Mouse (Mus musculus): ENCODE data around the gene Gata2.
"Not testable (repeated sequence)": the region's sequence is repeated elsewhere in the genome, so short reads cannot be mapped to it uniquely, and the experiment has no call there.

Gata2 gene

GRCm38 (mm10) chr6:88193433-88194052, at the start of gene Gata2:
TSS of gene Gata2 (plus strand) at chr6:88193891.
- DNase-seq: no peak

DNA sequence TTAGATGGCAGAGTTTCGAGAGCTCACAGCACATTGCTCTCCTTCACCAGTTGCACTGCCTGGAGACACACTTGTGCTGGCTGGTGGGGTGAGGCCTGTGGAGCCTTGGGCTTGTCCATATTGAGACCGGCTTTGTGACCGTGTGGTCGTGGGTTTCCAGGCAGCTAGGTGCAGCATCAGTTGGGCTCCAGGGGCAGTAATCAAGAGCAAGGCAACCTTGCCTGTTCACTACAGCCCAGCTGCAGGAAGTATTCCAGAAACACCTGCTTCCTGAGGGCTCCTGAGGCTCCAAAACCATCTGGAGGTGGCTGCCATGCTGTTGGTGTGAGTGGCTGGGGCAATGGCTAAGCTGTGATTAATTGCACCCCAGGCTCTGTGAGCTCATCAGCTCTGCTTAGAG, 47.9 kb upstream of the Gata2 start:
- DNase-seq: no peak

DNA sequence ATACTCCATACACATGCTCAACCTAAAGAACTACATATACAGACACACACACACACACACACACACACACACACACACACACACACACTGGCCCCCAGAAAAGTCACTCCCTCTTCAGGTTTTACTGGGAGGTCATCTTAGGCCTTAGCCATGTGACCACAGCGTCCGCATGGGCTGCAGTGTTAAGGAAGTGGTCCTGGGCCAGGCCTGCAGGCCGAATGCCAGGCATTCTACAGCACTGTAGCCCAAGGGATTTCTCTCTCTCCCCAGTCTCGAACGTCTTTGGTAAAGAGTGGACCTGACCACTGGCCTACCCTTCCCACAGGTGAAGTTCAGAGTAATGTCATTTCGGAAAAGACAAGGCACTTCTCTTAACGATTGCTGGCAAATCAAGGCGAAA, 47.1 kb upstream of the Gata2 start:
- DNase-seq: no peak

DNA sequence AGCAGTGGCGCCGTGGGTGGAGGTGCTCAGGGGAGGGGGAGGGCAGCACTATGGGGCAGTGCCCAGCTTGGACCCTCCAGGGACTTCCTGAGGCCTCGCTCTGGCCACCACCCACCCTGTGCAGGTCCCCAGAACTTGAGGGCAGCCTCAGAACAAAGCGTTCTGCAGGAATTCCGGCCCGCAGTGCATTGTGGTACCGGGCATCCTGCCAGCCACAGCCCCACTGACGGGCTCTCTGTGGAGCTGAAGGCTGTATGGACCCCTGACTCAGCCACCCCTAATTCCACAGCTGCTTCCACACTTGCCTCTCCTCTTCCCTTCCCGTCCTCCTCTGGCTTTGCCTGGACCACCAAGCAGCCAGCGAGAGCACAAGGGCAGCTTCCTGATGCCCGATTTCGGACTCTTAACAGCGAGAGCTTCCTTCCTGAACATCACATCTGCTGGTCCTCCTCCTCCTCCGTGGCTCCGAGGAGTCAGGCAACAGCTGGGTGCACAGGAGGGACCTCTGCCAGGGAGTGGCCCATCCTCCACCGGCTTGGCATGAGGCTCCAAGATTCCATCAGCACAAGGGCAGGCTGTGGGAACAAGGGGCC, 46.2 kb upstream of the Gata2 start:
- DNase-seq: no peak

- DNase-seq: no peak
Measured at GRCm38 (mm10) chr6:88151335-88151734, 42.4 kb upstream of the Gata2 start.

DNA sequence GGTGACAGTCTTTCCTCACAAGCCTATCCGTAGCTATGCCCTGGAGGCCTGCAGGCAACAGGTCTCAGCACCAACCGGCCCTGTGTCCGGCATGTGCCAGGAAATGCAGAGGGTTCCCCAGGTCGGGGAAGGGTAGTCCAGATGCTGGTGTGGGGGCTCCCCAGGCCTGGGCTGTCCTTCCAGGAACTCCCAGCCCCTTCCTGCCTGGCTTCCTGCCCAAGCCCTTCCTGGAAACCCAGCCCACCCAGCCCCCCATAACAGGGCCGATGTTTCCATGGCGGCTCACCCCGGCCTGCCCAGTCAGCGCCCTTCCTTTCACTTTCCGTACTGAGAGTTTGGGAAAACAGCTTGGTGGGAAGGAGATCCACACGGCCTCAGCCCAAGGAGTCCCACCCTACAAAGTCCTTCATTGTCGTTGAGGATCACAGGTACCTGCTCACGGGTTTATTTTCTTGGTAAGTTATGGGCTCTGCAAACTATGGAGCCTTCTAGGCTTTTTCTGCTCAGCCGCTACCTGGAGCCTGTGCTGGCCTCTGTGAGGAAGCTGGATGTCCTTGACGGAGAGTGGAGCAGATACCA, 41.5 kb upstream of the Gata2 start:
- DNase-seq: no peak

- no peak for DNase-seq
Measured at GRCm38 (mm10) chr6:88152979-88153378, 40.7 kb upstream of the Gata2 start.

GRCm38 (mm10) chr6:88155614-88156013, 38.1 kb upstream of the Gata2 start:
- not testable (repeated sequence) for DNase-seq

- no peak for DNase-seq
Measured at GRCm38 (mm10) chr6:88158790-88159189, 34.9 kb upstream of the Gata2 start.

DNA sequence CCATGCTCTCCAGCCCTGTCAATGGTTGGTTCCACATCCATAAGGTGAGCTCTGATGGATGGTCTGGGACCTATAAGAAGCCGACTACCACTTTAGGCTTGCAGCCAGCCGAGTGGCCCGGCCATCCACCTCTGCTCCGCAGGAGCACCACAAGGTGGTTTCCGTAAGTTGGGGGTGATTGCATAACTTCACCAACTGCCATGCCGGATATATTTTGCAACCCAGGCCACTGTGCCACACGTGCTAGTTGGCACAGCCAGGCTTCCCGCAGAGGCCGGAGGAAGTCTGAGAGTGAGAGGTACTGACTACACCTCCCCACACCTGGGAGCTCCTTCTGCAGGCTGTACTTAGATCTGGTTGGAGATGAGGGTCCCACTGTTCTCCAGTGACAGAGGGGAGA, 27.6 kb upstream of the Gata2 start:
- DNase-seq: no peak

- no peak for DNase-seq
Measured at GRCm38 (mm10) chr6:88174191-88174590, 19.5 kb upstream of the Gata2 start.

DNA sequence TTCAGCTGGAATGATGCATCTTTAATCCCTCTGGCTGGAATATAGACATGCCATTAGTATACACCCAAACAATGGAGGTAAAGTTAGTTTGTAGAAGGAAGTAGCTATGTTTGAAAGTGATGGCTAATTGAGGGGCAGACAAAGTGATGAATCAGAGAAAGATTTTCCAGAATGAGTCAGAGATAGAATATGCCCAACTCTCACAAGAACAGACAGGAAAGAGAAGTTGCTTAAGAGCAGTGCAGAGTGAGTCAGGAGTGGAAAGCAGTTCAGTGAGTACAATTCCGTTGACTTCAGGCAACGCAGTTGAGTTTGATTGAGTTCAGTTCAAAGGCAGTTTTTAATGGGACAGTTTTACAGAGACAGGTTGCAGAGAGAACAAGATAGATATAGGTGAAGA, 19.0 kb upstream of the Gata2 start:
- DNase-seq: no peak

- no peak for DNase-seq
Measured at GRCm38 (mm10) chr6:88184671-88185070, 9.0 kb upstream of the Gata2 start.

DNA sequence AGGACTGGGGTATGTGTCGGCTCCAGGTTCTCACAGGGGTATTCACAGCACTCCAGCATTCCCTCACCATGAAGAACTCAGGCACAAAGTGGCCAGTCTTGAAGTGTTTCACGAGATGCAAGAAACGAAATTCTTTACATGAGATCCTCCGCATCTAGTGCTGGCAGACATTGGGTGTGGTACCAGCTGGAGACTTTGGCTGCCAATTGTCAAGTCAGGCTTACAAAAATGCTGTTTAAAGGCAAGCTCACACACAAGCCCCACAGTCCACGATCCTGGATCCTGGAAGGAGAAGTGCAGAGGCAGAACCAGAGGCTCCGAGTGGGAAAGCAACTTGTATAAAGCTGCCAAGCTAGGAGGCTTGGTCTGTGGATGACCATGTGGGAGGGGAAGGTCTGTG, 5.5 kb upstream of the Gata2 start:
- DNase-seq: no peak

DNA sequence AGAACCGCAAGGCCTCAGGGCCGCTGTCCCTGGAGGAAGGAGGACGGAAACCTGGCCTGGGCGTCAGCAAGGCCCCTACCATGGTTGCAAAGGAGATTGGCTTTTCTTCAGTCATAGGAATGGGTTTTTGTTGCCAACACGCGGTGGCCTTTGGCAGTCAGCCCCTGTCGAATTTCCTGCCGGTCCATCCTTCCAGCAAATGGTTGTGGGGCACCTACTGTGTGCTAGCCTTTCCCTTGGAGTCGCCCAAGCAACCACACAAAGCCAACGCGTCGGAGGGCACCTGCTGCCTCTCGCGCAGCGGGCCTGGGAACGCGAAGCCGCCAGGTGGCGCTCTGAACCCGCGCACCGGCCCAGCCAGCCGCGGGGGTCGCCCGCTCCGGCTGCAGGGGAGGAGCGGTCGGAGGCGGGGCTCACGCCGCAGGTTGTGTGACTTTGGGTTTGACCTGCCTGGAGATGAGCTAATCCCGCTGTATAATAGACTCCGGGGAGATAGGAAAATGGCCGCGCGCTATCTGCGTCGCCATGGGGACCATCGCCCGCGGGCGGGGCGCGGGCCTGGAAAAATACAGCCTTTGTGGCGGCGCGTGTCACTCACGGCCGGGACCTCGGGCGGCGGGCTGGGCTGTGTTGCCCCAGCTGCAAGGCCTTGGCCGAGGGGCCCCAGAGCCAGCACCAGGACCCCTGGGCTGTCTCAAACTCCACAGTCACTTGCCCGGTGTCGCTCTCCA, 4.2 kb upstream of the Gata2 start:
- DNase-seq: peak; percentile 78 to 79

DNA sequence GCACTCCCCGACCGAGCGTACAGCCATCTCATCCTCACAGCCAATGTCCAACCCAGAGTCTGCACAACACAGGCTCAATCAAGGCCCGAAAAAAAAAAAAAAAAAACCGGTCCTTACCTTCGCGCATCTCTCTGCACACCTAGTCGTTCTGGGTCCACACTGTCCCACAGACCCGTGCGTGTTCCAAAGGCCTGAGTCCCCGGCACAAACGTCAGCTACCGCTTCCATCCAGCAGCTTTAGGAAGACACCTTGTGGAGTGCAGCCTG, 3.7 kb upstream of the Gata2 start:
- no peak for DNase-seq

- no peak for DNase-seq
Measured at GRCm38 (mm10) chr6:88190310-88191023, 3.2 kb upstream of the Gata2 start.

- no peak for DNase-seq
Measured at GRCm38 (mm10) chr6:88191024-88191365, 2.7 kb upstream of the Gata2 start.

- DNase-seq: no peak
Measured at GRCm38 (mm10) chr6:88191411-88192070, 2.1 kb upstream of the Gata2 start.

DNA sequence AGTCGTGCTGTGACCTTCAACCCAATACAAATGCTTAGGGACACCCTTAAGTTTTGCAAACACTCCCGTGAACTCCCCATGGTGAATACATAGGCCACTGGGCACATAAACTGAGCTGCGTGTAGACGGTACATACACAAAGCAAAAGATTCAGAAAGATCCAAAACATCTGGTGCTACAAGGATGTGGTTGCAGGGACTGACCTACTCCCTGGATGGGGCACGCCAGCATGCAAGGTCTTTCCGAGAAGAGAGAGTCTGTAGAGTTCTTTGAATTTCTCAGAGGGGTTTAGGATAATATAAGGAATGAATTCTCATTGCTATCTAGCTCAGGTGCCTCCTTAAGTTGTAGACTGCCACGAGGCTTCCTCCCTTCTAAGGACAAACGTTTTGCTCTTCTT, 935 bp upstream of the Gata2 start:
- no peak for DNase-seq

DNA sequence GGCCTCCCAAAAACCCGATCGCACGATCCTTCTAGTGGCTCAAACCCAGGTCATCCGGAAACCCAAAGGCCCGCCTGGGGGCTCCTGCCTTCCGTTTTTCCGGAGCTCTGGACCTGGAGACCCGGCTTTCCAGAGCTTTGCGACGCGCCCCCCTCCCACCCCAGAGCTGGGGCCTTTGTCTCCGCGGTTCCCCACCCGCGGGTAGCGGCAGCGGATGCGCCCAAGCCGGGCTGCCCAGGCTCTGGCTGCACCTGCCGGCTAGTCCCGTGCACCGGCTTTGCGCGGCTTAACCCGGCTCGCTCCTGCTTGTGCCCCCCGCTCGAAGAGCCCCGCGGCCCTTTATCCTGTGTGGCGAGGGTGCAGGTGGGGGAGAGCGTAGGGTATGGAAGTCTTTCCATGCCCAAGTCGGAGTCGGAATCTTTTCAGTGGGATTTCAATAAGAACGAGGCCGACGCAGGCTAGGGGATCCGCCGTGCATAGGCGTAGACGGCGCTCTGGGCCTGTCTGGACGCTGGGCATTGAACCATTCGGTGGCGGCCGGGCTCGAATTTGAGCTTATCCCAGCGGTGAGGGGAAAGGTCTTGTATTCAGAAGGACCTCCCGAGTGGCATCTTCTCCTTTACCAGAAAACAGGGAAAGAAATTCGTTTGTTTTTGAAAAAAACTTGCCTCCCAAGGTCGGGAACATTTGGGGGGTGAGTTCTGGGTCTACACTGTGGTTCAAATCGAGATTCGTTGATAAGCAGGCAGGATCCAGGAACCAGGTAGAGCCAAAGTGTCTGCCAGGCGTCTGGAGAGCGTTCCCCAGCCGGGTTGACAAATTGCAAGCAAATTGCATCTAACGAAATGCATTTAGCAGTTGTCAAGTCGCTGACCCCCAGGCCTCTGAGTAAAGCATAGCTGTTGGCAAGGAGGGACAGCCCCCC, 624 bp downstream of the Gata2 start:
- no peak for DNase-seq

GRCm38 (mm10) chr6:88194978-88195325, 1.3 kb downstream of the Gata2 start:
- no peak for DNase-seq

All from thymus, postnatal 36 days (tissue).